ENCODE assay signal across 9 mouse cellular contexts in genomic region chr8:125995101-125995986, GRCm38 (mm10). TPM values are rescaled to one million over a fixed set of nuclear protein-coding genes. Genes with fewer than 3 reads are reported as not detected.
DNase-seq lines count a peak whose midpoint lies in the region; ATAC-seq lines count a peak whose summit lies in the region.
"Had no signal": no experiment of that assay in that cellular context is flagged by ENCODE, and none has a peak within 500 bp of the region (broad histone marks: within the 10 kb centered on the region; RNA-seq: fewer than 3 reads in every experiment).

Gene Kcnk1, plus strand, starts transcription at chr8:125995170.

- H3K36me3 ChIP-seq in limb, embryonic 11.5 days (ENCODE audit: control insufficient read depth, insufficient read depth, low read length) = no peaks in the 10 kb centered on the region
- no peaks in the 10 kb centered on the region for H3K36me3 ChIP-seq in midbrain, embryonic 14.5 days (ENCODE audit: control insufficient read depth, insufficient read depth, low read length)

- ATAC-seq in frontal cortex, adult (ENCODE audit: low TSS enrichment) = peak; percentile 72
- peak; percentile 64 for ATAC-seq in limb, embryonic 11.5 days (ENCODE audit: insufficient number of reproducible peaks, low FRiP score, low TSS enrichment, low read depth)
- ATAC-seq in midbrain, embryonic 14.5 days (ENCODE audit: low FRiP score, low TSS enrichment) = peak; percentile 71

- peaks cover 14% of the 10 kb centered on the region for H3K27me3 ChIP-seq in limb, embryonic 11.5 days (ENCODE audit: control insufficient read depth, insufficient read depth, low read length)
- H3K27me3 ChIP-seq in midbrain, embryonic 14.5 days (ENCODE audit: control insufficient read depth, insufficient read depth, low read length) = peaks cover 19% of the 10 kb centered on the region; the same call in 1 of the 2 replicates

- H3K9me3 ChIP-seq in limb, embryonic 11.5 days (ENCODE audit: control insufficient read depth, low read length) = no peaks in the 10 kb centered on the region
- H3K9me3 ChIP-seq in midbrain, embryonic 14.5 days (ENCODE audit: control insufficient read depth, low read length) = no peaks in the 10 kb centered on the region

- peak within 1 kb of the TSS; percentile 50 for H3K4me3 ChIP-seq in limb, embryonic 11.5 days (ENCODE audit: low read depth, low read length)
- peak within 1 kb of the TSS; percentile 55 for H3K4me3 ChIP-seq in midbrain, embryonic 14.5 days (replicated peaks; ENCODE audit: low read depth, low read length)
- H3K4me3 ChIP-seq: erythroblast, embryonic 14.5 days had no signal

- peak within 1 kb of the TSS; percentile 74 for H3K4me2 ChIP-seq in limb, embryonic 11.5 days (ENCODE audit: low read depth, severe bottlenecking)
- H3K4me2 ChIP-seq in midbrain, embryonic 14.5 days (ENCODE audit: low read length) = peak within 1 kb of the TSS; percentile 86

- under 1% methylated on average over 72 of the region's 73 CpGs for WGBS in limb, embryonic 11.5 days
- under 1% methylated on average over 73 of the region's 73 CpGs for WGBS in midbrain, embryonic 14.5 days

- H3K27ac ChIP-seq in limb, embryonic 11.5 days (replicated peaks; ENCODE audit: low read depth, low read length) = no peak within 1 kb of the TSS
- H3K27ac ChIP-seq in midbrain, embryonic 14.5 days (replicated peaks; ENCODE audit: low read depth, low read length) = peak within 1 kb of the TSS; percentile 79

- peak within 1 kb of the TSS; percentile 65 for H3K9ac ChIP-seq in limb, embryonic 11.5 days (ENCODE audit: low read length)
- peak within 1 kb of the TSS; percentile 69 for H3K9ac ChIP-seq in midbrain, embryonic 14.5 days (replicated peaks; ENCODE audit: low read length)

- no peaks in the 10 kb centered on the region for H3K4me1 ChIP-seq in limb, embryonic 11.5 days (ENCODE audit: control insufficient read depth, insufficient read depth, low read length)
- peaks cover 17% of the 10 kb centered on the region for H3K4me1 ChIP-seq in midbrain, embryonic 14.5 days (ENCODE audit: control insufficient read depth, insufficient read depth, low read length)

- DNase-seq in ZHBTc4 (ENCODE audit: low read depth, low spot score) = peak; percentile 84
- peak; percentile 87 for DNase-seq in cerebellum, adult 8-10 months
- peak; percentile 62 to 74 for DNase-seq in kidney, adult 8-10 months
- DNase-seq in limb, embryonic 11.5 days (ENCODE audit: low spot score) = peak; percentile 82
- DNase-seq in midbrain, embryonic 14.5 days = peak; percentile 80
- DNase-seq in urinary bladder, adult 18-20 months (ENCODE audit: low spot score in 2 of 2) = peak; percentile 68 to 85
- DNase-seq in thymus, postnatal 10 days (ENCODE audit: low spot score in 2 of 2) = no peak

RNA-seq across cellular contexts. Expression of gene Kcnk1, which starts in this region (rescaled TPM):
- 12.0 and 12.2 TPM in 2 replicates for polyA plus RNA-seq in limb, embryonic 11.5 days (2014; fragmentation: Nextera tagmentation; extraction: Ambion mirVana)
- 14.3 and 18.5 TPM in 2 replicates for polyA plus RNA-seq in midbrain, embryonic 14.5 days (2014; fragmentation: Nextera tagmentation; extraction: Ambion mirVana)
- polyA plus RNA-seq: erythroblast, embryonic 14.5 days had no signal

Comparison
In these comparisons a context has a peak if more than half of its experiments do, and no peak if none do; other contexts are left out.
1. DNase-seq: peak in ZHBTc4 (single experiment), cerebellum, adult 8-10 months (single experiment), kidney, adult 8-10 months (2 of 2), limb, embryonic 11.5 days (single experiment), midbrain, embryonic 14.5 days (single experiment) and urinary bladder, adult 18-20 months (2 of 2); none in thymus, postnatal 10 days (0 of 2).
2. Peak in every context shown above with its lines, with median percentiles within 50 percentile points of each other: ATAC-seq.